Comparison of ENCODE assay signal across 8 mouse cellular contexts in the genomic region with DNA sequence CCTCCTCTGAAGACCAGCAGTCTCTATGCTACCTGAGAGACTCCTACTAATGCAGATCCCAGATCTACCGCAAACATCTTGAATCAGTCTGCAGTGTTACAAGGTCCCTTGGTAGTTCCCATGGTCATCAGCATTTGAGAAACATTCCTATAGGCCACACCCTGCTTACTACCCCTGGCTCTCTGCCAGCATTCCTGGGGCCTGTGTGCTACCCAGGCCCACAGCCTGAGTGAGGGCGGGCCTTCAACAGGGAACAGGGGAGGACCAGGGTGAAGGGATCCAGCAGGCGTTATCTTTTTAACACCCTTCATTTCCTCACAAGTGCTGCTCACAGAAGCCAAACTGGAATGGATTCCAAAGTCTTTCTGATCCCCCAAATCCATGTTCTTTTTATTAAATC.
DNase-seq lines count a peak whose midpoint lies in the region.

No protein-coding gene starts in this region.

- peak; percentile 21 for DNase-seq in adrenal gland, postnatal 10 days
- DNase-seq in adrenal gland, adult 2 months: no peak
- peak; percentile 47 for DNase-seq in testis, postnatal 10 days (ENCODE audit: low spot score)
- DNase-seq in testis, postnatal 14 days (ENCODE audit: low spot score): no peak
- DNase-seq in kidney, postnatal 36 days: peak; percentile 19 to 37
- DNase-seq in frontal cortex, postnatal 36 days (ENCODE audit: low spot score in 2 of 2): no peak
- no peak for DNase-seq in spleen, postnatal 10 days (ENCODE audit: low spot score in 2 of 2)
- DNase-seq in MN1 (ENCODE audit: low spot score): no peak

Comparison
In these comparisons a context has a peak if more than half of its experiments do, and no peak if none do; other contexts are left out.
1. DNase-seq: peak in adrenal gland, postnatal 10 days (single experiment), testis, postnatal 10 days (single experiment) and kidney, postnatal 36 days (2 of 2); none in adrenal gland, adult 2 months (single experiment), testis, postnatal 14 days (single experiment), frontal cortex, postnatal 36 days (0 of 2), spleen, postnatal 10 days (0 of 2) and MN1 (single experiment).